Mouse (Mus musculus) activated CD4-positive, CD25-positive, alpha-beta regulatory T cell, adult 4 months (primary cell): ENCODE measurements around the gene Atp1a1. TPM values are rescaled to one million over a fixed set of nuclear protein-coding genes. Genes with fewer than 3 reads are reported as not detected.

Experiments
- ATAC-seq: one replicate; pipeline ENCODE4 v1.8.0; 2017
- polyA plus RNA-seq, 2 experiments: library from polyadenylated mRNA; unstranded; fragments of 100-300 nt; shearing (Covaris generic); gene quantifications; one replicate each; pipeline ENCODE4 v1.2.1; 2017

Atp1a1 gene
- polyA plus RNA-seq, 2 experiments from 2014 or later: 15.1 to 17.4 TPM

DNA sequence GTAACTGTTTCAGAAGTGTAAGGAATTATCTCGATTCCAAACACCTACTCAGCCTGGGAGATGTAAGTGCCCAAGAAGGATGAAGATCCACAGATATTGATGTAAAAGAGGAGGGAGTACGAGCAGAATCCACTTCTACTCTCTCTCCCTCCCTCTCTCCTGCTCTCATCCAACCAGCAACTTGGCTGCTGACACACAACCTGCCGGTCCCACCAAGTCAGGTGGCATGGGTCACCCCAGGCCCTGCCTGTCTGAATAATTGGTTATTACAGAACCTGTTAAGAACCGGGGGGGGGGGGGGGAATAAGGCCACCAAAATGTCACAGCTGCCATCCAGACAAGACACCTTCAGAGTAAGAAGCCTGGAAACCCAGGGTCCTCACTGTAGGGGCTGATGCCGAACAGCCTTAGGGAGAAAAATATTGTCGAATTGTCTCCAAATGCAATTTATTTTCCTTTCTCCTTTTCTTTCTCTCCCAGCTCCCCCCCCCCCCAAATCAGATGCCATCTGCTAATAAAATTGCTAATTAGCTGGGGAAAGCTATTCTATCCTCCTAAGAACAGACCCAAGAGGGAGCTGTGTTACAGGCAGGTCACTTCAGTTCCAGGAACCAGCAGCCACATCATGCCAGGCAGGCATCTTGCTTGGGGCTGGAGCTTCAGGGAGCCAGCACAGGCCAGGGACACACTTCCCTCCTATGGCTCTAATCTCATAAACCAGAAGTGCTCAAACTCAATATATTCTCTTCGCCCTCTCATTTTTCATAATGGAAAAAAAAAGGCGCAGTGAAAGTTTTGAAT, 6.7 kb upstream of the Atp1a1 start:
- ATAC-seq: no peak

DNA sequence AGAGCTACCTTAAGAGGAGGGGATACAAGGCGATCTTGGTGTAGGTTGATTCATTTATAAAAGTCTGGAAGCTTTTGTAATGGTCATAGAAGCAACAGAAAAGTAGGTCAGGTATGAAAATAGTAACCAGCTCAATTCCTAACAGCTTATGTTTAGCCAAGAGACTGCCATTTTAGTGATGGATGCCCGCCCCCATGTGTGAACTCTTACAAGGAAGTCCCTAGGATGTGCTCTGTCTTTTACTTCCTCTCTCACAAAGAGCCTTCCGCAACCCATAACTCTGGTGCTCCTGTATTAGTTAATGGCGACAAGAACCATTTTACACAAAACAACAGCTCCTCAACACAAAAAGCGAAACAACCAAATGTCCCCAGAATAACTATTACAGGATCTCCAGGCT, 4.8 kb upstream of the Atp1a1 start:
- ATAC-seq: no peak

DNA sequence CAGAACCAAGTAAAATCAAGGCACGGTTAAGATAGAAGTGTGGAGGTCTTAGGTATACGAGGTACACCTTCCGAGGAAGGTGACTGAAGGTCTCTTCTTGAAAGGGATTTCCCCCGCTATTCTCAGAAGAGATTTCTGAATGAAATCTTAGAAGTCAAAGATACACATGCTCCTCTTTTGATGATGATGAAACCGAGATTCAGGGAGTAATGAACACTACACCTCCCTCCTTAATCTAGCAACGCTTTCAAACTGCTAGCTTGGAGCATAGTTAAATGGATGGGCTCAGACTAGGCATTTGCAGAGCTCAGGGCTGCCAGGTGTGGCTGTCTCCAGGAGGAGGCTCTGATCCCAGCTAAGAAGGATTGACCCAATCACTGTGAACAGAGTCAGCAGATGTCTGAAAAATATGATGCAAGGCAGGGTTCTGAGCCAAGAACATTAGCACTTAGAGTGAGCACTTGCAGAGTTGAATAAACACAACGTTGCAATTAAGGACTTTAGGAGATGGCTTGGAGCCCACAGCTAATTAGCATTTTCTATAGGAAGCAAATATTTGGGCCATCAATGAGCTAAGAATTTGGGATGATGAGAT, 2.5 kb upstream of the Atp1a1 start:
- ATAC-seq: no peak

DNA sequence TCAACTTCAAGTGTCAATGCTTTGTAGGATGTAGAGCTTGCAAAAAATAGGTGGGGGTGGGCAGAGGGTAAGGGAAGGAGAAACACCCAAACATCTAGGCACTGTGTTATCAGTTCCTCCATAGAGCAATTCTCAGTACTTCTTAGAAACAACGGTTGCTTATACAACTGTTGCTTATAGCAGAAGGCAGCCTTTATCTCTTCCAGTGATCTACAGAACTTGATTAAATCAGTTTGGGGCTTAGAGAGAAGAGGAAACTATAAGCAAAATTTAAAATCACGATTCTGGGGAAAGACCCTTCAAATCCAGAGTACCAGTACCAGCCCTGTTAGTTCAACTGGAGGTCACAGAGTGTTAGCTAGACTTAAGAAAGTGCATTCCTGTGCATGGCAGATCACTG, 1.2 kb upstream of the Atp1a1 start:
- peak; percentile 6 for ATAC-seq

DNA sequence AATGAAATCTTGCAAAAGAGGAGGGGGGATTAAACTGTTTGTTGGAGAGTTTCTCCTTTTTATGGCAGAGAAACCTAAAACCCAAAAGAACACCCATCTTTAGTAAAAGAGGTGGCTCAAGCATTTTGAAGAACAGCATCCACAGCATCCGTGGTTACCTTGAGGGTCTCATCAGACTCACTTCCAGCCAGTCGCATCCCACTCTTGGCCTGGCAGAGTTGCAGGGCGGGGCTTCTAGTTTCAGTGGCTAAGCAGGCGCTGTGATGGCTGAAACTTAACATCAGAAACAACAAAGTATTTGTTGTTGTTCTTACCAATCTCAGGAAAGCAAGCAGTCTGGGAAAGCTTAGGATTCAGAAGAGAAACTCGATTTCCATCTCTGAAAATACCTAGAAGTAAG, 807 bp upstream of the Atp1a1 start:
- ATAC-seq: no peak

DNA sequence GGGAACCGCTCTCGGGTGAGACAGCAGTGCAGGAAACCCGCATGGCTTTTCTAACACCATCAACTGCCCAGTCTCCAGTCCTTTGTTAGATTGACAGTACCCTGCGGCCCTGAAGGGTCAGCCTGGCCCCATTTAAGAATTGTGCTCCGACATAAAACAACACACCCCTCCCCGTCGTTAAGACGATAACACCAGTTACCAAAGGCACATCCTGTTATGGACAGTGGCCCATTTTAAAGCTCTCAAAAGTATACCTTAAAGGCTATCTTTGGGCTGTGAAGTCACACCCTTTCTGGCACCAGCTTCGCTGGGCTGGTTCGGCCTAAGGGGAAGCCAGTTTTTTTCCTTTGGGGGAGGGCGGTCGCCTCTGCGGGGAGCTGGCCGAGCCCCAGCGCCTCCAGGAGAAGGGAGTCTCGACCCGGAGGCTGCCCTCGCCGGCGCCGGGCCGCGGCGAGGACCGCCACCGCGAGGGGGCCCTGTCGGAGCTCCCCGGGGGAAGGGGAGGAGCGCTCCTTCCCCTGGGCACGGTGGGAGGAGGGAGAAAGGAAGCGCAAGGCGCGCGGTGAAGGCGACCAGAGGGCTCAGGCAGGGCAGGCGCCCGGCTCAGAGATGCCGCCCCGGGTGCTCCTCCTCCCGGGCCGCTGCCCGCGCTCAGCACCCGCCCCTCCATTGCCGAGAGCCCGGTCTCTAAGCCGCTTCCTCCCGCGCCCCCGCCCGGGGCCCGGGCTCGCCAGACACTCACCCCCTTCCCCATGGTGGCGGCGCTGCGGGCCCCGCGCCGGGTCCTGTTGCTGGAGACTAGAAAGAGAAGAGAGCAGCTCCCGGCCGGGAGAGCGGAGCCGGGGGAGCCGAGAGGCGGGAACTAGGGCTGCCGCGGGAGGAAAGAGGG, 579 bp downstream of the Atp1a1 start:
- peak; percentile 37 for ATAC-seq

DNA sequence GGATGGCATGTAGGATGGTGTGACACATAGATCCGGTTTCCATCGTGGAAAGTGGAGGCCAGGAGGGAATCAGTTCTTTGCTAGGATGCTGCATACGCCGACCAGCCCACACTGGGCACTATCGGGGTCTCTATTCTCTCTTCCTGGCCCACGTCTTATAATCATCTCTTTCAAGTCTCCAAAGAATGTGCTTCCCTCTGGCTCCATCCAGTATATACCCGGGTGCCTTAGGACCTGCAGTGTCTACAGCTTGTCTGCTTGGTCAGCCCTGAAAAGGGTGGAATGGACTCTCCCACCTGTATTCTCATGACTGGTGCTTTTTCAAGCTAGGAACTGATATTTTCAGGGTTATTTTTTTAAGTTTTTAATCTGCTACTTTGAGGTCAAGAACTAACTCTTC, 1.3 kb downstream of the Atp1a1 start:
- ATAC-seq: no peak

DNA sequence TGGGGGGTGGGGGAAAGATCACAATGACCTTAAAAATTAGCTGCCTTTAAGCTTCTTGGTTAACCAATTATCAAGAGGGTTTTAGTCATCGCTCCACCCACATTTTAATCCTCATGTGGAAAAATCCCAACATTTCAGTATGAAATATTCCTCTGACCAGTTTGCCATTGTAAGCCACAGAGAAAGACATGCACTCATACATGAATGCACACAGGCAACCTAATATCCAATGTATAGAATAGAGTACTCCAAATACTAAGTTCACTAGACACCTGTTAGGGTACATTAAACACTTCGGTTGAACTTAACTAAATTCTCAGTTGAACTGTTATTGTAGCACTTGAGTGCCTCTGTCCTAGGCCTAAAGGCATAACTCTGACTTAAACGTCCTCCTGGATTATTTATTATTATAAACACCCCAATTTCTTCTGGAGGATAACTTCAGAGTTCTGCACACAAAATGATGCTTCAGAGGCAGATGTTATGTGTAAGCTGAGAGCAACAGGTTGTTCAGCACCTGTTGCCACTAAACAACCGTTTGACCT, 1.9 kb downstream of the Atp1a1 start:
- ATAC-seq: no peak

DNA sequence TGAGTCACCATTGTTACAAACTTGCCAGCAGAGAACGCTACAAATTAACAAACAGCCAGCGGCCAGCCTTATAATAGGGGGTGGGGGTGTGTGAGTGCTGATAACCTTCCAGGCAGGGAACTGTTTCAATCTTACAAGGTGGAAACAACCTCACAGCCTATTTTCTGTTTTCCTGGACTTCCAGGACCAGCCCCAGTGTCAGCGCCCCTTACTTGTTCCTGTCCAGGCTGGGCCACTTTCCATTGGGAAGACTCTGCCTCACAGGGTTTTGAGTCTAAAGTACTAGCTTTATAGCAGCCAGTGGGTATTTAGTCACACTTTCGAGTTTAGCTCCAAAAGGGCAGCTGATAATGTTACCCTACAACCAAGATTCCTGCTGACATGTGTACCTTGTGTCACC, 2.8 kb downstream of the Atp1a1 start:
- ATAC-seq: no peak

DNA sequence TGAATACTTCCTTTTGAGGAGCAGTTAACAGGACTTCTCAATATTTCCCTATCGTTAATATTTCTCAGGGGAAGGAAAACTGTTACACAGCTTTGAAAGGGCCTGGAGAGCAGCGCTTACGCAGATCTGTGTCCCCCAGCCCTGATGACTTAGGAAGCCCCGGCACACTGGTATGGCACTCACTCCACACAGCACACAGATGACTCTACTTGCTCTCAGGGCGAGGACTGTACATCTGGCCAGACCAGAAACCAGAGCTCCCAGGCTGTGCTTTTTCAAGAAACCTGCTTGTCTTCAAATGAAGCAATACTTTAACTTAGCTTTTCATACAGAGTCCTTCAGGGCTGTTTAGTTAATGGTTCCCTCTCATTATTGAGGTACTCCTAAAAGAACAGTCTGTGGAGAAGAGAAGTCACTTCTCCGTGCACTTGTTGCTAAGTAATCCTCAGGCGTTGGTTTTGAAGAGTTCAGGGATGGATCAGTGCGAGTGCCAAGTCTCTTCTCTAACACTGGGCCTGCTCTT, 3.4 kb downstream of the Atp1a1 start:
- no peak for ATAC-seq

DNA sequence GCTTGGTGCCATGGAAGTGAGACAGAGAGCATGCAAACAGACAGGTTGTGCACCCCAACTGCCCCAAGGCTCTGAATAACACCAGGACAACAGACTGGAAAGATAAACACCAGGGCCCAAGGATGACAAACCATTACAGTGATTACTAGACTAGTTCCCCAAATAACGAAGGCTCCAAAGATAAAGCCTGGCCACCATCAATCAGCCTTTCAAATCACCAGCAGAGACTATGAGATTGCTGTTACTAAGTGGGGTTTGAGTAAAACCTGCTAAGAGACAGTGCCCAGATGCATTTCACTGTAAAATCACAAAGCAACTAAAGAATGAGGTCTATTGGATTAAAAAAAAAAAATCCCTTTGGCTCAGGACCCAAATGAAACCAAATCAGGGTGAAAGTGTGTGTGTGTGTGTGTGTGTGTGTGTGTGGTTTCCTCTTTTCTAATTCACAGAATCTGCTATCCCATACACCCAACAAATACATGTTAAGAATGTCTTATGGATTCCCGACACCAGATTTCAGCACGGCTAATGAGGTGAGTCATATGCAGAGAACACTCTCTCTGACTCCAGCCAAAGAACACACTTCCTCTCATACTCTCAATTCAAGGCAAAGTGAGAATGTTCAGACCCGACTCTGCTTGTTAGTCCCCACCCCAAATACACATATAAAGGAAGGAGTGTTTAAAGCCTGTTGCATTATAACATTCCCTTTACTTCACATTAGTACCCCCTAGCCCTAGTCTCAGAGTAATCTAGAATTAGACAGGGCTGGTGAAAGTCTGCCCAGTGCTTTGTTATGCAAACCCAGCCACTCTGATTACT, 4.4 kb downstream of the Atp1a1 start:
- peak; percentile 5 for ATAC-seq

DNA sequence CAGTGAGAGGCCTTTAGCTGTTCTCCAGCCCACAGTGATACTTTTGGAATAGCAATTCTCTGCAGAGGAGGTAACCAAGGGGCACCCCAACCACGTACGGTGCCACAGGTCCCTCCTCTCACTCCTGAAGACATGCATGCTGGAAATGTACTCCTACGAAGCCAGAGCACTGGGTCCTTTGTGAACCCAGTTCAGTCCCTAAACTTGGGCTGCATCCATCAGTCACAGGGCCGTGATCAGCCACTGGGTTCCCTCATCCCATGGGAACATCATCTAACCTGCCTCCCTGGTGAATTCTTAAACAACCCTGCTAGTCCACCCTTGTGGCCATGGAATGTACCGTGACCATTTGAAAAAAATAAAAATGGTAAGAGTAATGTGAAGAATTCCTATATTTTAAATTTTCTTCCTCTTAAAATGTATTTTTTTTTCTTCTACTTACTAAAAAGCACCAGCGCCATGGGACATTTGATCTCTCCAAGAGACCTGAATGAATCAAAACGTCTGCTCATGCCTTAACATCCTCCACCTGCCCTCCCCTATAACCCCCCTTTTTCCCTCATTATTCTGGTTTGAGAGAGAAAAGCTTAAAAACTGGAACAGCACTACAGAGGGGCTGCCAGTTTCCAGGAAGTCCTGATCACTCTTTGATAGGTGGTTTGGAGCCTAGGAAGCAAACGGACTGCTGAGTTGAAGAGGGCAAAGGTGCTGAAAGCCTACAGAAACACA, 5.1 kb downstream of the Atp1a1 start:
- ATAC-seq: no peak

DNA sequence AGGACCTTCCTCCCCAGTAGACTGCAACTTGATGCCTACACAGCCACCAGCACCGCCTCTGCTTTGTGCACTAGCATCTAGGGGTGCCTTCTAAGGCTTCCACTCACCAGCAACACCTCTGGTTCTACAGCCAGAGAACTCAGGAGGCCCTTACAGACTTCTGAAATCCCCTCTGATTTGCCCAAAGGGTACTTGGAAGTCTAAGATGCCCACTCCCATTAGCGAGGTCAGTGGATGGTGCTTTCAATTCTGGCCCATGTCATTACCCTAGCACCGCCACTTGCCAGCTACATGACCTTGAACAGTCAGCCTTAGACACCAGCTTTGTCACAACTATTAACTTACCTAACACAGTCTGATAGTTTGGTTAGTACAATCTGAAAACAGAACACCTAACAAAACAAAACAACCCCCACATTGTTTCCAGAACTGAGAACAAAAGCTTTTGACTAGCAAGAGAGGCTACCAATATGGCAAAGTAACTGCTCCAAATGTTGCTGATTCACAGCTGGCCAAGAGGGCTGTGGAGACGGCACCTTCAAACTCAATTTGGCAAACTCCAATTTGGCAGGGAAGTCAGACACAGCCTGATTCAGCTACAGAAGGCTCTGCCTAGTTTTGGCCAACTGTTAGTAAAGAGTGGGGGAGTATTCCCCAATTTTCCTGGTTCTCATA, 6.1 kb downstream of the Atp1a1 start:
- ATAC-seq: no peak

DNA sequence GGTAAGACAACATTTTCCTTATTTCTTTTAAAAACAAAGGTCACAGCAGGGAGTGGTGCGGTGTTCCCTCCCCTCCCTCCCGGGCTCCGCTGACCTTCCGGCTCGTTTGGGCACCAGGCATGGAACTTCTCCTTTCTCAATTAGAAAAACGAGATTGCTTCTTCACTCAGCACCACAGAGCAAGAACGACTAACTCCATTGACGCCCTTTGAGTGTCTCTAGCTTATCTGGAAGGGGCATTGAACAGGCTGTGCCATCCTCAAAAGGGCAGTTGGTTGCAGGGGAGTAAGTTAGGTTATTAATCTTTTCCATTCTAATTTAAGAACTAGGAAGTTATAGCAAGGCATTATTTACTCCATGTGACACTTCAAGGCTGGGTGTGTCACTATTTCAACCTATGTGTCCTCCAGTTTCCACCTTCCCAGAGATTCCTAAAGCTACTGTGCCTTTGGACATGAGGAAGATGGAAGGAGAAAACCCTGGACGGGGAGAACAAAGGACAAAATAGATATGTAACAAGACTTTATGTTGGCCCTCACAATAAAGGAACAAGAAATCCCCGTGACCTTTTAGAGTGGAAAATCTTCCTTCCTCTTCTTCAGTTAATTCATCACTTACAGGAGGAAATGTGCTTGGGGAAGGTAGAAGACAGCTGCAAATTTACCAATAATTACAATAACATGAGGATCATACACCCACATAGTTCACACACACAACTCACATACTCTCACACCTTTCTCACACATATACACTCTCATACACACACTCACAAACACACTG, 7.0 kb downstream of the Atp1a1 start:
- ATAC-seq: no peak

DNA sequence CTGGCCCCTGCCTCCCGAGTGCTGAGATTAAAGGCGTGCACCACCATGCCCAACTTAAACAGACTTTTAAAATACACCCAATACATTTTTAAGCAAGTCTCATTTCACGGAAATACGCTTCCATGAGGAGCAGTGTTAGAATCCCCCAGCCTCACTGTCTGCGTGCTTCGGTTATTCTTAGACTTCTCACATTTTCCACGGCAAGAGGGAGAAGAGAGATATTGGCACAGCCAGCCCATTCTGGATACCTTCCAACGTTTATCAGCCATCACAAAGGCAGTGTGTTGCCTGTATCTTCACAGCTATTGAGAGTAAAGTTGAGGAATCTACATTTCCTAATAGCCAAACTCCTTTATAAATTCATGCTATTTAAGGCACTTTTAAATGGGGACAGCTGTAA, 7.8 kb downstream of the Atp1a1 start:
- no peak for ATAC-seq

DNA sequence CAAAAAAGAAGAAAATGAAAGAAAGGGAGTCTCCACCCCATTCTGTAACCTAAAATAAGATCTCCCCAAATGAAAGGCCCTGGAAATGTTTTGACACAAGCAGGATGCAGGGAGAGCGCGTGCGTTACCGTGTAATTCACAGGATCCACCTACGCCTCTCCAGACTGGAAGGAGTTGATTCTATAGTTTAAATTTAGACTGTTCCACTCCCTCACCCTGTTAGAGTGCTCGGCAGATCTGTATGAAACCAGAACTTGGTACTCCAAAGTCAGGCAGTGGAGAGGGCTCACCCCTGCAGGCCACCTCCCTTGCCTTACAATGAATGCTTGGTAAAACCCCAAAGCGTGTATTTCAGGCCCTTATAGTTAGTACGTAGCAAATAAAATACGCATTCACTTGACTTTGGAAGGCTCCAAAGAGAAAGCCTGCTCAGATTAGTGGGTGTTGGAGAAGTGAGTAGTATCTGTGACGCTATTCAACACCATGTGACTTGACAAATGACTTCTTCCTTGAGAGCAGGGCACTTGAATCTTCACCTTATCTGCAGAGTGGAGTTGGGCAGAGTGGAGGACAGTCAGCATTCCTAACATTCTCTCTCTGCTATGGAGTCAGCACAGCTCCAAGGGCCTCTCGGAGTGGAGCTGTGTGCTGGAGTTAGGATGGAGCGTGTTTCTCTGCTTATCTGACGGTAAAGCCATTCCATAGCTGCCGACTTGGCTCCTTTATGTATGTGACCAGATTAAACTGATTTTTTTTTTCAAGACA, 8.4 kb downstream of the Atp1a1 start:
- ATAC-seq: no peak

DNA sequence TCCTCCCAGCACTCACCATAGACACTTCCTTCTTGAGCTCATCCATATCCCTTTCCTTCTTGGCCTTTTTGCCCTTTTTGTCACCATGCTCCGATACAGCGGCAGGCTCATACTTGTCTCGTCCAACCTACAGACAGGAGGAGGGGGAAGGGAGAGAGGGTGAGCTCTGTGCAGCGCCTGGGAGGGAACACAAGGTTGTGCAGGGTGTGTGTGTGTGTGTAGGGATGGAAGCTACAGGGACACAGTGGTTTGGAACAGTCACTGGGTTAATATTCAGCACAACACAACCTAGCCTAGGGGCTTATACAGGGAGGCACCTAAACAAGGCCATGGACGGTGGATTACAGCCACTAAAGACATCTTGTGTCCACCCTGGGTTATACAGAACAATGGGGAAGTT, 9.5 kb downstream of the Atp1a1 start:
- ATAC-seq: no peak

DNA sequence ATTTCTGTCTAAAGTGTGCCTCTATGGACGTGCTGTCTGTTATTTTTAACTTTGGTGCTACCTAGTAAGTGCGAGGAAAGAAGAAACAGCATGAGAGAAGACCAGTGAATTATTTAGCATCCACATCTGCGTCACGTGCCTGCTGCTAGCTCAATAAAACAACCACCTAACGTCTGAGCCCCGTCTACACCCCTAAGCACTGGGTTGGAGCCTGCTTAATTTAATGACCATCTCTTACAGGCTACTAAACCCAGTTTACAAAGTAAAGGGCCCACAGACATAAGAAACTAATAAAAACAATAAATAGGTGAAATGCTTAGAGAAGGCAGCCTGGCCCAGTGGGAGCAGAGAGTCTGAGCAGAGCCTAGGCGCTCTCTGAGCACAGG, 11.2 kb downstream of the Atp1a1 start:
- no peak for ATAC-seq
